In the genomic region with DNA sequence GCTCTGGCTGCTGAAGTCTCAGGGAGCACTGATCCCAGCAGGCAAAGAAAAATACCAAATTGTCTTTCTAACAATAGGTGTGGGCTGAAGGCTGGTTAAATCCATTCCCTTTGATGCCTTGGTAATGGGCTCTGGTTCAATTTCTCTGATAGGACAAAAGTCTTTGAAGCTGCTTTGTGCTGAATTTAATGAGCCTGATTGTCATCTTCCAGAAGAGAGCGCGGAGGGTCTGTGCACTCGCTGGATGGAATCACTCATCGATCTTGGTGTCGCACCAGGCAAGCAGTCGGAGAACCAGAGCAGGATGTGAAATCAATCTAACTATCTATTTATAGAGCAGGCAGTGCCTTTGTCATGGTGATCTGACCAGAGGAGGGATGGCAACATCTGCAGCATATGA, we compare ENCODE assay signal across 12 mouse cellular contexts.
DNase-seq lines count a peak whose midpoint lies in the region; ATAC-seq and TF ChIP-seq lines count a peak whose summit lies in the region.
"Had no signal": no experiment of that assay in that cellular context is flagged by ENCODE, and none has a peak within 500 bp of the region (broad histone marks: within the 10 kb centered on the region; RNA-seq: fewer than 3 reads in every experiment).

No protein-coding gene starts in this region.

- TF ChIP-seq CTCF in lung, adult 2 months (IDR thresholded peaks at IDR 0.05; ENCODE audit: insufficient read depth, low read length), result no peak

- no peaks in the 10 kb centered on the region for H3K36me3 ChIP-seq in embryonic facial prominence, embryonic 11.5 days (replicated peaks; ENCODE audit: control insufficient read depth, insufficient read depth, low read depth, low read length)
- no peaks in the 10 kb centered on the region for H3K36me3 ChIP-seq in embryonic facial prominence, embryonic 10.5 days (replicated peaks)
- no peaks in the 10 kb centered on the region for H3K36me3 ChIP-seq in midbrain, embryonic 12.5 days

- no peaks in the 10 kb centered on the region for H3K27me3 ChIP-seq in embryonic facial prominence, embryonic 11.5 days (ENCODE audit: control insufficient read depth, insufficient read depth, low read length)
- H3K27me3 ChIP-seq in embryonic facial prominence, embryonic 10.5 days (replicated peaks; ENCODE audit: low read depth, poor library complexity, severe bottlenecking), result no peaks in the 10 kb centered on the region
- no peaks in the 10 kb centered on the region for H3K27me3 ChIP-seq in midbrain, embryonic 12.5 days

- no peak overlapping the region for H3K9ac ChIP-seq in embryonic facial prominence, embryonic 11.5 days (replicated peaks; ENCODE audit: low read length)
- no peak overlapping the region for H3K9ac ChIP-seq in midbrain, embryonic 12.5 days (replicated peaks)

- peak; percentile 2 for DNase-seq in embryonic facial prominence, embryonic 11.5 days (ENCODE audit: low spot score)
- no peak for DNase-seq in embryonic facial prominence, embryonic 10.5 days (ENCODE audit: low spot score)
- DNase-seq in embryo, embryonic 10 days (ENCODE audit: low spot score), result peak; percentile 40
- DNase-seq in lung, adult 2 months, result no peak
- DNase-seq in thymus, postnatal 25 days, result no peak
- DNase-seq in cerebellum, postnatal 36 days, result no peak
- DNase-seq: gastrocnemius, postnatal 25 days had no signal

- no peaks in the 10 kb centered on the region for H3K4me1 ChIP-seq in embryonic facial prominence, embryonic 11.5 days (ENCODE audit: control insufficient read depth, insufficient read depth, low read length)
- no peaks in the 10 kb centered on the region for H3K4me1 ChIP-seq in embryonic facial prominence, embryonic 10.5 days
- H3K4me1 ChIP-seq in midbrain, embryonic 12.5 days, result peaks cover 6% of the 10 kb centered on the region
- H3K4me1 ChIP-seq in lung, adult 2 months (ENCODE audit: control insufficient read depth, insufficient read depth, low read length), result no peaks in the 10 kb centered on the region

- WGBS in embryonic facial prominence, embryonic 11.5 days, result 33% methylated on average over 6 of the region's 6 CpGs
- WGBS in embryonic facial prominence, embryonic 10.5 days, result 48% methylated on average over 6 of the region's 6 CpGs
- WGBS in midbrain, embryonic 12.5 days, result 14% methylated on average over 6 of the region's 6 CpGs
- 42% methylated on average over 6 of the region's 6 CpGs for WGBS in lung, adult 2 months

- H3K4me2 ChIP-seq in embryonic facial prominence, embryonic 11.5 days (ENCODE audit: low read depth, low read length), result no peak overlapping the region
- no peak overlapping the region for H3K4me2 ChIP-seq in midbrain, embryonic 12.5 days (replicated peaks)

- no peak overlapping the region for H3K4me3 ChIP-seq in embryonic facial prominence, embryonic 11.5 days (ENCODE audit: low read depth, low read length)
- H3K4me3 ChIP-seq in embryonic facial prominence, embryonic 10.5 days, result no peak overlapping the region
- H3K4me3 ChIP-seq in midbrain, embryonic 12.5 days, result no peak overlapping the region
- no peak overlapping the region for H3K4me3 ChIP-seq in lung, adult 2 months (replicated peaks; ENCODE audit: extremely low read depth, low read depth, low read length)
- H3K4me3 ChIP-seq: erythroblast, embryonic 14.5 days had no signal

- TF ChIP-seq POLR2A in lung, adult 2 months (IDR thresholded peaks at IDR 0.05; ENCODE audit: borderline replicate concordance, extremely low read depth, low read depth, low read length), result no peak

- no peak for ATAC-seq in embryonic facial prominence, embryonic 11.5 days (replicated peaks; ENCODE audit: insufficient number of reproducible peaks, low FRiP score, low TSS enrichment, low read depth)
- peak; percentile 51 for ATAC-seq in granulocyte monocyte progenitor cell, adult 5-6 weeks (replicated peaks; ENCODE audit: poor library complexity, severe bottlenecking)
- ATAC-seq in midbrain, embryonic 12.5 days (ENCODE audit: low FRiP score, low read depth), result peak; percentile 65

- no peaks in the 10 kb centered on the region for H3K9me3 ChIP-seq in embryonic facial prominence, embryonic 11.5 days (replicated peaks; ENCODE audit: control insufficient read depth, low read length)
- H3K9me3 ChIP-seq in embryonic facial prominence, embryonic 10.5 days, result no peaks in the 10 kb centered on the region
- H3K9me3 ChIP-seq in midbrain, embryonic 12.5 days, result no peaks in the 10 kb centered on the region

- no peak overlapping the region for H3K27ac ChIP-seq in embryonic facial prominence, embryonic 11.5 days (replicated peaks; ENCODE audit: low read depth, low read length)
- no peak overlapping the region for H3K27ac ChIP-seq in embryonic facial prominence, embryonic 10.5 days (replicated peaks)
- H3K27ac ChIP-seq in midbrain, embryonic 12.5 days (replicated peaks), result no peak overlapping the region; the same call in 1 of the 2 replicates
- H3K27ac ChIP-seq: kidney, postnatal 0 days; macrophage had no signal

Comparison
In these comparisons a context has a peak if more than half of its experiments do, and no peak if none do; other contexts are left out.
1. DNase-seq: peak in embryonic facial prominence, embryonic 11.5 days (single experiment) and embryo, embryonic 10 days (single experiment); none in embryonic facial prominence, embryonic 10.5 days (single experiment), lung, adult 2 months (single experiment), thymus, postnatal 25 days (single experiment) and cerebellum, postnatal 36 days (0 of 2).